Mouse (Mus musculus) CH12.LX (cell line): ENCODE data around the gene Dnajc11. TPM values are rescaled to one million over a fixed set of nuclear protein-coding genes. Genes with fewer than 3 reads are reported as not detected.

Experiments
- DNase-seq: peaks from one replicate; pipeline ENCODE4 v3.0.0-alpha.2; 2013; ENCODE audit errors: extremely low read depth
- H3K27ac ChIP-seq: 2 replicates; pipeline ENCODE4 v1.5.1; 2012; ENCODE audit warnings: low read depth, mild to moderate bottlenecking, control low read depth, moderate library complexity; ENCODE audit not compliant: insufficient read depth
- H3K27me3 ChIP-seq: replicated peaks from 2 replicates; pipeline ENCODE3; 2012; ENCODE audit warnings: inconsistent platforms
- H3K36me3 ChIP-seq, 2 experiments: replicated peaks in 1 of 2; 2 replicates each; pipeline versions ENCODE3 to v1.6.1; 2012; ENCODE audit warnings: inconsistent platforms in 1 of 2, low read length in 1 of 2, mild to moderate bottlenecking in 1 of 2, mixed read lengths in 1 of 2, moderate library complexity in 1 of 2; ENCODE audit not compliant: control insufficient read depth in 1 of 2, insufficient read depth in 1 of 2
- H3K4me1 ChIP-seq, 2 experiments: 2 replicates each; pipeline ENCODE4 v1.6.1; 2012; ENCODE audit warnings: inconsistent platforms in 1 of 2, moderate library complexity in 1 of 2; ENCODE audit not compliant: insufficient read depth in 2 of 2, control insufficient read depth in 1 of 2
- H3K4me2 ChIP-seq: 2 replicates; pipeline ENCODE4 v1.6.1; 2012; ENCODE audit warnings: low read depth, mild to moderate bottlenecking, control low read depth; ENCODE audit not compliant: poor library complexity, insufficient read depth, severe bottlenecking
- H3K4me3 ChIP-seq, 3 experiments: fragments of 150-350 bp in 1 of 3; sonication (generic) in 1 of 3; replicated peaks in 1 of 3; 2 replicates each; pipeline versions ENCODE3 to v1.5.1; 2011 to 2012; ENCODE audit warnings: low read depth in 2 of 3, low read length in 2 of 3, mild to moderate bottlenecking in 2 of 3, moderate library complexity in 2 of 3, control low read depth in 1 of 3, improper control_type of control experiment in 1 of 3, inconsistent platforms in 1 of 3, mixed read lengths in 1 of 3; ENCODE audit not compliant: poor library complexity in 1 of 3
- H3K79me2 ChIP-seq: replicated peaks from 2 replicates; pipeline ENCODE4 v1.6.1; 2012; ENCODE audit warnings: mild to moderate bottlenecking, moderate library complexity; ENCODE audit not compliant: control insufficient read depth, poor library complexity, insufficient read depth, severe bottlenecking; ENCODE audit errors: extremely low read depth
- H3K9ac ChIP-seq: 2 replicates; pipeline ENCODE4 v1.6.1; 2012; ENCODE audit warnings: low read depth, mild to moderate bottlenecking, control low read depth, moderate library complexity; ENCODE audit not compliant: insufficient read depth
- H3K9me3 ChIP-seq: replicated peaks from 2 replicates; pipeline ENCODE3; 2012; ENCODE audit warnings: low read length, inconsistent platforms, mixed read lengths
- BHLHE40 ChIP-seq: IDR thresholded peaks from 2 replicates; pipeline ENCODE4 v1.6.1; 2011; ENCODE audit warnings: mild to moderate bottlenecking, low read depth, low read length, improper control_type of control experiment
- CHD2 ChIP-seq: IDR thresholded peaks from 2 replicates; pipeline ENCODE4 v1.6.1; 2011; ENCODE audit warnings: low read length, improper control_type of control experiment
- CTCF ChIP-seq, 2 experiments: IDR thresholded peaks in 1 of 2; conservative IDR thresholded peaks in 1 of 2; 2 replicates each; pipeline ENCODE4 v1.5.1; 2011 to 2012; ENCODE audit warnings: low read depth in 2 of 2, low read length in 2 of 2, improper control_type of control experiment in 1 of 2, inconsistent platforms in 1 of 2, mild to moderate bottlenecking in 1 of 2, moderate library complexity in 1 of 2
- EP300 ChIP-seq: IDR thresholded peaks from 2 replicates; pipeline ENCODE4 v1.6.1; 2011; ENCODE audit warnings: low read length, improper control_type of control experiment
- ETS1 ChIP-seq: conservative IDR thresholded peaks from 2 replicates; pipeline ENCODE4 v1.6.1; 2012; ENCODE audit warnings: low read depth, mild to moderate bottlenecking, inconsistent platforms, low read length, improper control_type of control experiment, moderate library complexity
- GABPA ChIP-seq: IDR thresholded peaks from 2 replicates; pipeline ENCODE4 v1.6.1; 2012; ENCODE audit warnings: low read depth, low read length, improper control_type of control experiment, inconsistent platforms; ENCODE audit not compliant: insufficient replicate concordance
- HCFC1 ChIP-seq: IDR thresholded peaks from 2 replicates; pipeline ENCODE4 v1.6.1; 2012; ENCODE audit warnings: low read depth, mild to moderate bottlenecking, inconsistent platforms, low read length, improper control_type of control experiment
- IRF4 ChIP-seq: IDR thresholded peaks from 2 replicates; pipeline ENCODE4 v1.6.1; 2014; ENCODE audit warnings: low read depth, mild to moderate bottlenecking, inconsistent platforms, low read length, improper control_type of control experiment
- JUND ChIP-seq: conservative IDR thresholded peaks from 2 replicates; pipeline ENCODE4 v1.6.1; 2011; ENCODE audit warnings: low read depth, low read length, improper control_type of control experiment
- KAT2A ChIP-seq: IDR thresholded peaks from 2 replicates; pipeline ENCODE4 v1.6.1; 2012; ENCODE audit warnings: low read length, improper control_type of control experiment, inconsistent platforms; ENCODE audit not compliant: insufficient replicate concordance
- MAFK ChIP-seq: IDR thresholded peaks from 2 replicates; pipeline ENCODE4 v1.6.1; 2011; ENCODE audit warnings: low read length, improper control_type of control experiment; ENCODE audit not compliant: insufficient replicate concordance
- MAZ ChIP-seq: IDR thresholded peaks from 2 replicates; pipeline ENCODE4 v1.6.1; 2012; ENCODE audit warnings: low read depth, mild to moderate bottlenecking, inconsistent platforms, low read length, improper control_type of control experiment, moderate library complexity
- NELFE ChIP-seq: IDR thresholded peaks from 2 replicates; pipeline ENCODE4 v1.6.1; 2011; ENCODE audit warnings: low read depth, low read length, improper control_type of control experiment
- NRF1 ChIP-seq: IDR thresholded peaks from 2 replicates; pipeline ENCODE4 v1.6.1; 2014; ENCODE audit warnings: low read depth, mild to moderate bottlenecking, inconsistent platforms, low read length, improper control_type of control experiment, moderate library complexity
- POLR2AphosphoS2 ChIP-seq: IDR thresholded peaks from 2 replicates; pipeline ENCODE4 v1.6.1; 2011; ENCODE audit warnings: low read depth, low read length, improper control_type of control experiment
- RAD21 ChIP-seq: IDR thresholded peaks from 2 replicates; pipeline ENCODE4 v1.6.1; 2011; ENCODE audit warnings: low read depth, mild to moderate bottlenecking, low read length, improper control_type of control experiment, moderate library complexity
- RCOR1 ChIP-seq: conservative IDR thresholded peaks from 2 replicates; pipeline ENCODE4 v1.6.1; 2012; ENCODE audit warnings: low read depth, mild to moderate bottlenecking, inconsistent platforms, low read length, improper control_type of control experiment
- SIN3A ChIP-seq: IDR thresholded peaks from 2 replicates; pipeline ENCODE4 v1.6.1; 2012; ENCODE audit warnings: low read length, improper control_type of control experiment, inconsistent platforms
- SMC3 ChIP-seq: IDR thresholded peaks from 2 replicates; pipeline ENCODE4 v1.6.1; 2011; ENCODE audit warnings: low read depth, low read length, improper control_type of control experiment
- TBP ChIP-seq: conservative IDR thresholded peaks from 2 replicates; pipeline ENCODE4 v1.6.1; 2011; ENCODE audit warnings: low read depth, low read length, improper control_type of control experiment
- USF1 ChIP-seq: IDR thresholded peaks from 2 replicates; pipeline ENCODE4 v1.6.1; 2014; ENCODE audit warnings: low read depth, mild to moderate bottlenecking, inconsistent platforms, low read length, improper control_type of control experiment
- ZC3H11A ChIP-seq: IDR thresholded peaks from 2 replicates; pipeline ENCODE4 v1.6.1; 2012; ENCODE audit warnings: low read depth, mild to moderate bottlenecking, inconsistent platforms, low read length, improper control_type of control experiment
- ZNF384 ChIP-seq: IDR thresholded peaks from 2 replicates; pipeline ENCODE4 v1.6.1; 2012; ENCODE audit warnings: low read depth, low read length, improper control_type of control experiment, inconsistent platforms
- dilution Hi-C: fragments of 300-500 bp; cut with MboI; formaldehyde crosslinking; loops from 2 replicates; pipeline ENCODE4 v1.14.3; 2020; ENCODE audit warnings: low sequenced_read_pairs; ENCODE audit not compliant: extremely low pct_unique_long_range_greater_than_20kb, extremely low pct_ligation_motif_present
- in situ Hi-C: fragments of 300-500 bp; cut with MboI; formaldehyde crosslinking; loops from 3 replicates; pipeline ENCODE4 v1.14.3; 2019; ENCODE audit warnings: low sequenced_read_pairs, low pct_ligation_motif_present, low pct_unique_long_range_greater_than_20kb, mixed read lengths
- polyA plus RNA-seq: library from polyadenylated mRNA; unstranded; fragments of >175 nt; gene quantifications from 2 replicates; pipeline ENCODE4 v1.2.1, GENCODE M21; 2012; ENCODE audit warnings: low read depth; ENCODE audit not compliant: insufficient read length
- total RNA-seq, 2 experiments: library from RNA; depleted of rRNA; stranded (reverse); fragments of 300-350 nt in 1 of 2; fragments of >200 nt in 1 of 2; gene quantifications; 2 replicates each; pipeline ENCODE4 v1.2.3; 2012 to 2014

Gene Dnajc11
- total and polyA plus RNA-seq, 3 experiments: 63.5 to 102 (median 75.6) TPM

- in situ Hi-C loops (no loop called here), dilution Hi-C loops (no loop called here)
- no peaks in the 10 kb centered on the region for H3K79me2 ChIP-seq
Measured at GRCm38 (mm10) chr4:151904098-151904497, 29.4 kb upstream of the Dnajc11 start.

GRCm38 (mm10) chr4:151905621-151906020 is 27.9 kb upstream of the Dnajc11 start:
- no peaks in the 10 kb centered on the region for H3K79me2 ChIP-seq
- no peak for DNase-seq
- no peaks in the 10 kb centered on the region for H3K4me1 ChIP-seq
- H3K27ac ChIP-seq: no peak overlapping the region
- no peak overlapping the region for H3K4me2 ChIP-seq
- H3K36me3 ChIP-seq: no peaks in the 10 kb centered on the region
- no peak overlapping the region for H3K4me3 ChIP-seq
- H3K9ac ChIP-seq: no peak overlapping the region
- H3K9me3 ChIP-seq: no peaks in the 10 kb centered on the region
- in situ Hi-C loops: no loop called here
- dilution Hi-C loops: no loop called here
- TF ChIP-seq GABPA (no peak), USF1 (no peak), POLR2AphosphoS2 (no peak), SIN3A (no peak), RAD21 (no peak)
- peaks cover 51% of the 10 kb centered on the region for H3K27me3 ChIP-seq

More at GRCm38 (mm10) chr4:151904098-151904497, 29.4 kb upstream of the Dnajc11 start:
- Histone ChIP-seq H3K27ac (no peak overlapping the region), H3K9me3 (peaks cover 4% of the 10 kb centered on the region), H3K4me3 (no peak overlapping the region), H3K27me3 (peaks cover 43% of the 10 kb centered on the region), H3K4me2 (no peak overlapping the region), H3K4me1 (no peaks in the 10 kb centered on the region), H3K9ac (no peak overlapping the region), H3K36me3 (no peaks in the 10 kb centered on the region)
- DNase-seq: no peak
- no peak for TF ChIP-seq KAT2A
- TF ChIP-seq IRF4: no peak
- no peak for TF ChIP-seq BHLHE40
- no peak for TF ChIP-seq EP300
- no peak for TF ChIP-seq CHD2
- no peak for TF ChIP-seq RCOR1
- no peak for TF ChIP-seq TBP
- no peak for TF ChIP-seq NRF1
- TF ChIP-seq JUND: no peak
- no peak for TF ChIP-seq ZNF384
- TF ChIP-seq NELFE: no peak
- no peak for TF ChIP-seq MAFK
- no peak for TF ChIP-seq SMC3
- no peak for TF ChIP-seq ZC3H11A
- no peak for TF ChIP-seq ETS1
- no peak for TF ChIP-seq MAZ
- TF ChIP-seq CTCF (conservative IDR thresholded peaks at IDR 0.05 in 1 of 2, IDR thresholded peaks at IDR 0.05 in 1 of 2; ENCODE audit: low read depth in 2 of 2, low read length in 2 of 2): no peak
- TF ChIP-seq HCFC1: no peak
- TF ChIP-seq USF1: no peak
